Mouse (Mus musculus): ENCODE measurements around the gene Plekhg3.

Gene Plekhg3

GRCm38 (mm10) chr12:76583454-76583853 lies 52.8 kb downstream of the Plekhg3 start:
- DNase-seq (ENCODE audit: low spot score in 2 of 2) = no peak

- no peak for DNase-seq (ENCODE audit: low spot score in 2 of 2)
Observed at GRCm38 (mm10) chr12:76585028-76585427, 54.3 kb downstream of the Plekhg3 start.

GRCm38 (mm10) chr12:76587357-76587756 lies 56.7 kb downstream of the Plekhg3 start:
- no peak for DNase-seq (ENCODE audit: low spot score in 2 of 2)

GRCm38 (mm10) chr12:76589531-76589930 lies 58.8 kb downstream of the Plekhg3 start:
- no peak for DNase-seq (ENCODE audit: low spot score in 2 of 2)

GRCm38 (mm10) chr12:76591037-76591436 lies 60.3 kb downstream of the Plekhg3 start:
- DNase-seq (ENCODE audit: low spot score in 2 of 2) = no peak

GRCm38 (mm10) chr12:76592213-76592612 lies 61.5 kb downstream of the Plekhg3 start:
- DNase-seq (ENCODE audit: low spot score in 2 of 2) = peak; percentile 71 to 81

GRCm38 (mm10) chr12:76593254-76593653 lies 62.6 kb downstream of the Plekhg3 start:
- peak in 1 of 2 experiments; percentile 43 for DNase-seq (ENCODE audit: low spot score in 2 of 2)

GRCm38 (mm10) chr12:76593839-76594322 lies 63.2 kb downstream of the Plekhg3 start:
- peak; percentile 86 to 96 for DNase-seq (ENCODE audit: low spot score in 2 of 2)

- peak in 1 of 2 experiments; percentile 65 for DNase-seq (ENCODE audit: low spot score in 2 of 2)
Observed at GRCm38 (mm10) chr12:76594556-76594955, 63.9 kb downstream of the Plekhg3 start.

- no peak for DNase-seq (ENCODE audit: low spot score in 2 of 2)
Observed at GRCm38 (mm10) chr12:76595830-76596229, 65.1 kb downstream of the Plekhg3 start.

- DNase-seq (ENCODE audit: low spot score in 2 of 2) = peak; percentile 61 to 78
Observed at GRCm38 (mm10) chr12:76596292-76597023, 65.8 kb downstream of the Plekhg3 start.

- no peak for DNase-seq (ENCODE audit: low spot score in 2 of 2)
Observed at GRCm38 (mm10) chr12:76597577-76598100, 66.9 kb downstream of the Plekhg3 start.

GRCm38 (mm10) chr12:76598196-76598928 lies 67.7 kb downstream of the Plekhg3 start:
- DNase-seq (ENCODE audit: low spot score in 2 of 2) = no peak

- no peak for DNase-seq (ENCODE audit: low spot score in 2 of 2)
Observed at GRCm38 (mm10) chr12:76603779-76604178, 73.1 kb downstream of the Plekhg3 start.

- no peak for DNase-seq (ENCODE audit: low spot score in 2 of 2)
Observed at GRCm38 (mm10) chr12:76604546-76604945, 73.9 kb downstream of the Plekhg3 start.

GRCm38 (mm10) chr12:76605837-76606236 lies 75.1 kb downstream of the Plekhg3 start:
- no peak for DNase-seq (ENCODE audit: low spot score in 2 of 2)

- DNase-seq (ENCODE audit: low spot score in 2 of 2) = no peak
Observed at GRCm38 (mm10) chr12:76608241-76608640, 77.5 kb downstream of the Plekhg3 start.

- DNase-seq (ENCODE audit: low spot score in 2 of 2) = no peak
Observed at GRCm38 (mm10) chr12:76608997-76609565, 78.4 kb downstream of the Plekhg3 start.

GRCm38 (mm10) chr12:76612621-76613020 lies 81.9 kb downstream of the Plekhg3 start:
- no peak for DNase-seq (ENCODE audit: low spot score in 2 of 2)

GRCm38 (mm10) chr12:76614868-76615579 lies 84.3 kb downstream of the Plekhg3 start:
- no peak for DNase-seq (ENCODE audit: low spot score in 2 of 2)

GRCm38 (mm10) chr12:76615580-76615937 lies 84.9 kb downstream of the Plekhg3 start:
- DNase-seq (ENCODE audit: low spot score in 2 of 2) = no peak

- DNase-seq (ENCODE audit: low spot score in 2 of 2) = no peak
Observed at GRCm38 (mm10) chr12:76618175-76618574, 87.5 kb downstream of the Plekhg3 start.

Measured in spleen, postnatal 10 days (tissue).